Mouse (Mus musculus) cerebellum, adult 8-10 months (tissue): ENCODE measurements around the gene Frem1.

Source experiments
- DNase-seq: peaks from one replicate; pipeline ENCODE4 v3.0.0; 2022

The Frem1 gene

DNA sequence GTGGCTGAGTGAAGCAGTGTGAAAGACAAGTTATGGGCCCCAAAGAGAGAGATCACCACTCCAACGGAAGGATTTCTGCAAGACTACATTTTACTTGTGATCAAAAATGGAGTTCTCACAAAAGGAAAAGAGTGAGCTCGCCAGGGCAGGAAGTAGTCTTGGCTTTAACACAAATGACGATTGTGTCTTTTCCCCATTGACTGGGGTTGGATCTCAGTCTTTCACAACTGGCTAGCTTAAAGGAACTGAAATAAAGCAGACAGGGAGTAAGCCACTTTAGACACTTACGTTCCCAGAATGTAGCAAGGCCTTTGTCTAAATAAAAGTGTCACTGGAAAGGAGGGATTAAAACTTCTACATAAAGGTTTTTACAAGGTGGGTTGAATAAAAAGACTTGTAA is 185.0 kb downstream of the Frem1 start:
- no peak for DNase-seq

GRCm38 (mm10) chr4:82864974-82865699 is 187.0 kb downstream of the Frem1 start:
- no peak for DNase-seq

- DNase-seq, result no peak
These were observed 188.8 kb downstream of the Frem1 start for GRCm38 (mm10) chr4:82863316-82863715.

DNA sequence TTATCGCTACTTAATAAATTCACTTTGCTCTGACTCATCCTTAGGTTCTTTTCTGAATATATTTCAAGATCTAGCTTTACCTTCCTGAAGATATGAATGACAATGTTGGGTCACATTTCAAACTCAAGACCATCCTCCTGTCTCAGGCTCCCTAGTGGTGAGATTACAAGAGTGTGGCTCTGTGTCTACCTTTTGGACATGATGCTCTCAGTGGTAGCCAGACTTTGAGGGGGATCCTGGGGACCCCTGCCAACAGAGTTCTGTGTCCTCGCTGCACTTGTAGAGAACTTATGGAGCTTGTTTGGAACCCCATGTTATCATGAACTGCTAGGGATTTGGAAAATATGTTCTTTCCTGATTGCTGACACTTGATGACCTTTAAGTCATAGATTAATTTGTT is 190.7 kb downstream of the Frem1 start:
- DNase-seq, result no peak

DNA sequence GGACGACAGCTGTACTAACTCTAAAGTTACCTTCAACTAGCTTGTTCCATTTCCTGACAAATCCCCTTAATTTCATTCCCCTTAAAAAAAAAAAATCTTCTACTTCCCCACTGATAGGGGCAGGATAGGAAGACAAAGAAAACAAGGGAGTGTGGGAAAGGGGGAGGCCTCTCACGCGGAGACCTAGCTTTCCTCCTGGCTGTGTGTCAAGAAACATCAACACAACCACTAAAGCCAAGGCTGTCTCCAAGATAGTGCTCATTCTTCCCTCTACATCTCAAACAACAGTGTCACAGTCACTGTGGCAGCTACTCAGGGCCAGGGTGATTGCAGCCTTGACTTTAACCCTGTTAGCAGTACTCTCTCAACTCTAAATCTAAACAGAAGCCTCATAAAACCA is 191.6 kb downstream of the Frem1 start:
- DNase-seq, result no peak

DNA sequence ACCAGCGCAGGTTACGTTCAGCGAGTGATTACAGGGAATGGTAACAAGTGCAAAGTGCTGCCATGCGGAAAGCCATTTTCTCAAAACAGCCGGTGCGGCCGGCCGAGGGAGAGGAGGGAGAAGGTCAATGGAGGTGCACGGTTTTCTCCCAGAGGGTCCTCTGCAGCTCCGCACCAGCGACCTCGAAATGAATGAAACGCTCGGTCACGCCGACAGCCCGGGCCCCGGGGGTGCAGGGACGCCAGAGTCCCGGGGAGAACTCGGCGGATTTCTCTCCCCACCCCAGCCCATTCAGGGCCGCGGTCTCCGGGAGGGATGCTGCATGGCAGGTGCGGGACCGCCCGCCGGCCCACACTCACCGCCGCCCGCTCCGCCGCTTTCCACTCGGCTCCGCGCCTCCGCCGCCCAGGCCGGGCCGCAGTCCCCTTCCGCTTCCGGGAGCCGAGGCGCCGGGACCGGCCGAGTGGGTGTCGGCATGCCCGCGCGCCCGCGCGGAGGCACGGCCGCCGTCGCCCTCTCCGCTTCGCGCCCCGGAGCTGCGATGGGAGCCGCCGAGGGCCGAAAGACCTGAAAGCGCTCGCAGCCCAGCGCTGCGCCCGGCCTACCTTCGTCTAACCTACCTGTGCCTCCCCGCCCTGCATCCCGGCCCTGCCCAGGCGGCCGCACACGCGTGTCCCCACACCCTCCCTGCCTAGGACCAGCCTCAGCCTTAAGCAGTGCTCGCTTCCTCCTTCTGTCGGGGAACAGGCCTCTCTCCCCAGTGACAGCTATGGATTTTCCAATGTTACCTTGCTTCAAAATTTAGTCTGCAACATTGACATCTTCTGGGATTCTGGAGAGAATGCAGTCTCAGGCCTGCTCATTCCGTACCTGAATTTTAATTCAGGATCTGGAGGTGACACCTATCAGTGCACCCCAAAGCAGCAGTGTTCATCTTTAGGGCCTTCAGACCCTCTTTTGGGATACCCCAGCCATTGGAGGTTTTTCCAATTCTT is 192.7 kb downstream of the Frem1 start, which contains the start of gene Zdhhc21:
Zdhhc21 (minus strand) TSS at position 828 of the 995 bp plus-strand sequence.
- DNase-seq, result peak; percentile 89

DNA sequence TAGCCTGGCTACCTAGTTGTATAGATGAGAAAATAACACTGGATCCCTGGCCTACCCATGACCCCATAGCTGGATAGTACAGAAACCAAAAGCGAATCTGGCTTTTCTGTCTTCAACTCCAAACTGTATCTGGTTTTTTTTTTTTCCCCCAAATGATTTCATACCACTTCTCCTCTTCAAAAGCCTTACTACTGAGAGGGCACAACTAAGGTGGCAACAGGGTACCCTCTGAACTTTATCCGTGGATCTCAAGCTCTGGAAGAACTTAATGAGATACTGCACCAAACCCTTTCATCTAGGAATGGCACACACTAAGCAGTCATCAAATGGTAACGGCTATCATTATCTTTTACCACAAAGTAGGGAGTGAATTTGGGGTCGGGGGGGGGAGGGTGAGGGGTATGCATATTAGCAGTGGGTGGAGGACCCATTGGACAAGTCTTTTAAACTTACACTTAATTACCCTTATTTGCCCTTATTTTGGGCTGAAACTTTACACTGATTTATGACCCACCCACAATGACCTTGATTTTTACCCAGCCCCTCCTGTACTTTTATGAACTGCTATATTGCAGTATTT is 193.6 kb downstream of the Frem1 start:
- DNase-seq, result no peak

DNA sequence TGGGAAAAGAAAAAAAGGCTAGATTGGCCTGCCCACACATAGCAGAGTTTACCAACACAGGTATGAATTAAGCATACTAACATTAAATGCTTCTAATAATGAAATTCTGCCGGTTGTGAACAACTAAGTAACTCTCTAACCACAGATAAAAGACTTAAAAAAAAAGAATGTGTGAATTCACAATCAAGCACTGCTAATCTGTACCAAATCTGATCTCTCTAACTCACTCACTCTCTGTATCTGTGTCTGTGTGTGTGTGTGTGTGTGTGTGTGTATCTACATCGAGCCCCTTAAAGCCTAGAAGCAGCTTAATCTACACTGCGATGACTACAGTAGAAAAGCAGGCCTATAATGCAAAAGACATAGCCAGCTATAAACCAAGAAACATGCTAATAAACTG is 195.2 kb downstream of the Frem1 start:
- no peak for DNase-seq

GRCm38 (mm10) chr4:82853809-82854208 is 198.3 kb downstream of the Frem1 start:
- no peak for DNase-seq

- DNase-seq, result no peak
These were observed 203.4 kb downstream of the Frem1 start for GRCm38 (mm10) chr4:82848552-82849234.
